Mouse (Mus musculus): ENCODE results near the gene Dtd2.
A peak's percentile ranks its signal among the peaks of the same experiment; 100 is the strongest.

The Dtd2 gene

DNA sequence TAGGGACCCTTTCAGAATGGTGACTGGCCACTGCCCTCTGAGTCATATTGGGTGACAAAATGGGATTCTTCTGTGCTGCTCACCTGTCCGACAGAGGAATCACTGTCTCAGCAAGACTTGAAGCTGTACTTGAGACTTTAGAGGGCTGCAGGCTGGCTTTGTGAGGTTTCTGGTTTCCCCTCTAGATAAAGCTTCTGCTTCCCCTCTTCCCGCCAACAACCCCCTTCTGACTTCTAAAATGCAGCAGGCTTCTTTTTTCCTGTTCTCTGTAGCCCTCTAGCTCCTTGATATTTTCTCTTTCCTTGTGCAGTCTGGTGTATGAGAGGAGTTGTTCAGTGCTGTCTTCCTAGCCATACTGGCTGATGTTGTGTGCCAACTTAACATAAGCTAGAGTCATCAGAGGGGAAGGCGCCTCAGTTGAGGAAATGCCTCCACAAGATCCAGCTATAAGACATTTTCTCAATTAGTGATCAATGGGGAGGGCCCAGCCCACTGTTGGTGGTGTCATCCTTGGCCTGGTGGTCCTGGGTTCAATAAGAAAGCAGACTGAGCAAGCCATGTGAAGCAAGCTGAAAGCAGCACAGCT lies 21.0 kb downstream of the Dtd2 start:
- no peak for DNase-seq

DNA sequence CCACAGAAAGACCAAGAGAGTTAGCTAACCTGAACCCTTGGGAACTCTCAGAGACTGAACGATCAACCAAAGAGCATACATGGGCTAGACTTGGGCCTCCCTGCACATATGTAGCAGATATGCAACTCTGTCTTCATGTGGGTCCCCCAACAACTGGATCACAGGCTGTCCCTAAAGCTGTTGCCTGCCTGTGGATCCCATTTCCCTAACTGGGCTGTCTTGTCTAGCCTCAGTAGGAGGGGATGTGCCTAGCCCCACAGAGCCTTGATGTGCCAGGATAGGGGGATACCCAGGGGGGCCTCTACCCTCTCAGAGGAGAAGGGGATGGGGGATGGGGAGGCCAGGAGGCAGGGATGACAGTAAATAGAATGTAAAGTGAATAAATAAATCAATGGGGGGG lies 22.7 kb downstream of the Dtd2 start:
- no peak for DNase-seq

DNA sequence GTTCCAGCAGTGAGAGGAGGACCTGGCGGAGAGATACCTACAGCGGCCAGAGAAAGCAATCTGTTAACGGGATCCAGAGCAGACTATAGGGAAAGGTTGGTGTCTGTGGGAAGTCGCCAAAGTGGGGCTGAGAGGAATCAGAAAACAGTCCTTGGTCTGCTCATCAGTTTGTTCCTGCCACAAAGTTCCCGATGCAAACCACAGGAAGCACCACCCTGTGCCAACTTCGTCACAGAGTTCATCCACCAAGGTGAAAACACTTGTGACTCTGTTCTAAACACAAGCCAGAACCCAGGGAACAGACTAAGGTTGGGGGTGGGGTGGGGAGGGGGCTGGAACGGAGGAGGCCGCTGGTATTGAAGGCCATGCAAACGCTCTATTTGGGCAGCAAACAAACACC lies 29.8 kb downstream of the Dtd2 start:
- DNase-seq = peak in 1 of 2 experiments; percentile 13

DNA sequence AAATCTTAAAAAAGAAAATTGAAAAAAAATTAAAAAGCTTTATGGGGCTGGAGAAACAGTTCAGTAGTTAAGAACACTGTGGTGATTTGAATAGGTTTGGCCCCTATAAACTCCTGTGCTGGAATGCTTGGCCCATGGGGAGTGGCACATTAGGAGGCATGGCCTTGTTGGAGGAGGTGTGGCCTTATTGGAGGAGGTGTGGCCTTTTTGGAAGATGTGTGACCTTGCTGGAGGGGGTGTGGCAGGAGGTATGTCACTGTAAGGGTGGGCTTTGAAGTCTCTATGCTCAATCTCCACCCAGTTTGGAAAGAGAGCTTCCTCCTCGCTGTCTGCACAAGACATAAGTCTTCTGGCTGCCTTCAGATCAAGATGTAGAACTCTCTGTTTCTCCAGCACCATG lies 31.9 kb downstream of the Dtd2 start:
- no peak for DNase-seq

DNA sequence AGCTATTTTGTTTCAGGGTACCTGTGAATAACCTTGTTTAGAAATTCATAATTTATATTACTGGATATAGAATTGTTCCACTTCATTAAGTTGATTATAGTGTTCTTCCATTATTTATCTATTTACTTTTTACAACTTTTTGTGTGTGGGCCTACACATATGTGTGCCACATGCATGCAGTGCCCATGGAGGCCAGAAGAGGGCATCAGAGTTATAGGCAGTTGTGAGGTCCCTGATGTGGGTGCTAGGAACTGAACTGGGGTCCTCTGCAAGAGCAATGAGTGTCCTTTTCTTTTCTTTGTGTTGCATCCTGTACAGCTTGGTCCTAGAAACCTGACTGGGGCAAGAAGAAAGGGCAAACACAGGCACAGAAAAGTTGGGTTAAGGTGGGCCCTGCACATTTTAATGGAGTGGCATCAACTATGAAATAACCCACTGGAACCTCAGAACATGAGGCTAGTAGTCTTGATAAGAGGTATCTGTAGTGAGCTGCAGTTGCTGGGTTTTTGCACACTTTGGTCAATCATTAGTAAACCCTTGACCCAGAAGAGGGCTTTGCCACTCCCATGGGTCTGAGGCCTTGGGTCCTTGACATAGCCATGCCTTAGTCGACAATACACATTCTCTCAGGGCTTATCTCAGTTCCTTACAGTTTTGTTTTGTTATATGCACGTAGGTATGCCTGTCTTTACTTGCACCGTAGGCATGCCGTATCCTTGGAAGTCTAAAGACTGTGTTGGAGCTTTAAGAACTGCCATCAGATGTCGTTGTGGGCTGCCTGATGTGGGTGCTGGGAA lies 33.8 kb downstream of the Dtd2 start:
- no peak for DNase-seq

DNA sequence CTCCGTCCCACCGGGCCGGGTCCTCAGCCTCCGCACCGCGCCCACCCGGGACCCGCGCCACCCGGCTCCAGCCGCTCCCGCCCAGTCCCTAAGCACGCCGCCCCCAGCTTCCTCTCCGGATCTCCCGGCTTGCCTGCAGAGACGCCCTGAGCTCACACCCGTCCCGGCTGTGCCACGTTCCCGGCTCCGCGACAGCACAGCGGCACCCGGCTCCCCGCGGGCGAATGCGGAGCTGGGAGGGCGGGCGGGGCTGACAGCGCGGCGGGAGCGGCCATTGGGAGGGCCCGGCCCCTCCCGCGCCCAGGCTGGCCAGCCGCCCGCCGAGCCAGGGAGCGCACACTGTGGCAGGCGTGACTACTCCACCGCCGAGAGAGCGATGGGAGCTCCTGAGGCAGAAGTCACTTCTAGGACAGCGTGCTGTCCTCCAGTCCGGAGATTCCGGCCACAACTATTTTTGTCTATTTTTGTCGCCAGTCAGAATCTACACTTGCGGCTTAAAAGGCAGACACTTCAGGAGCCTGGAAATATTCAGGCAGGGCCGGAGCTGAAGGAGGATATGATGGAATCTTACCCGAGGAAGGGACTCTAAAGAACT lies 35.1 kb downstream of the Dtd2 start, which contains the start of gene Heatr5a:
Gene Heatr5a, minus strand, starts transcription at position 252 of the 595 bp plus-strand sequence.
- peak; percentile 89 to 91 for DNase-seq

DNA sequence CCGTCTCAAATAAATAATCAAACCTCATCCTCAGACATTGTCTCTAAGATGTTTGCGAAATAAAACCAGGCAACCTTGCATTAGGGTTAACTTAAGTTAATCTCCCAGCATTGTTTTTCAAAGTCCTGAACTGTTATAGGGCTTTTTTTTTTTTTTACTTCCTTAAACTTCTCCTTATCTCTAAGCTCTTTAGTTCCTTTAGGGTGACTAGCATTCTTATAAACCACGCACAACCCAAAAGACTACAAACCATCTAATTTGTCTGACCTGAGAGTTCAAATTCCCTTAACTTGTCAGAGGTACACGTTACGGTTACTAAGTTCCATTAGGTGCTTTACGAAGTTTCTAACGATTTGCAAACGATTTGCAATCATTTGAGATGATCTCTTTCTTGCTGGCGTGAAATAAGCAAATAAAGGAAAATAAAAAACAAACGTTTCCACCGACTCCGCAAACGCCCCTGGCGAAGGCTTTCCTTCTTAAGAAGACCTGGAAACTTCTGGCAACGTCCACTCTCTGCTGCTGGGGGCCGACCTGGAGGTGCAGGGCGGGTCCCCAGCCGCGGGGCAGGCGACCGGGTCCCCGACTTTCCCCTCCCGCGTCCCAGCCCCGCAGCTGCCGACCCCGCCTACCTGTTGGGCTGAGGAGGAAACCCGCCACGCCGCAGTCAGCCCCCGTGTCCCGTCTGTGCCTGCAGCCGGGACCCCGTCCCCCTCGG lies 35.8 kb downstream of the Dtd2 start:
- no peak for DNase-seq

DNA sequence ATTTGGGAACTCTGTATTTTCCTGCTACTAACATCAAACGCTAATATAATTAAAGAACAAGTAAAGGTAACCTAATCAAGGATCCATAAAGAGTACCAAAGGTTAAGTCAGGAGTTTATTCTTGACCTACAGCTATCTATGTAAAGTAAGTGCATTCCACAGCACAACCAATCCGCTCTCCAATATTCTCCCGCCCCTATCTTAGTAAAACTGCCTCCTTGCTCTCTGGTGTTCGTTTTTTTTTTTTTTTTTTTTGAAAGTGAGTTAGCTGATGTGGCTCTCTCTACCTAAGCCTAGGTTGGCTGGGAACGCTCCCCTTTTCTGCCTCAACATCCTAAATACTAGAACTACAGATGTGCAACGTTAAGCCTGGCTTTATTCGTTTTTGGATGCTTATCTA lies 36.4 kb downstream of the Dtd2 start:
- DNase-seq = no peak

DNA sequence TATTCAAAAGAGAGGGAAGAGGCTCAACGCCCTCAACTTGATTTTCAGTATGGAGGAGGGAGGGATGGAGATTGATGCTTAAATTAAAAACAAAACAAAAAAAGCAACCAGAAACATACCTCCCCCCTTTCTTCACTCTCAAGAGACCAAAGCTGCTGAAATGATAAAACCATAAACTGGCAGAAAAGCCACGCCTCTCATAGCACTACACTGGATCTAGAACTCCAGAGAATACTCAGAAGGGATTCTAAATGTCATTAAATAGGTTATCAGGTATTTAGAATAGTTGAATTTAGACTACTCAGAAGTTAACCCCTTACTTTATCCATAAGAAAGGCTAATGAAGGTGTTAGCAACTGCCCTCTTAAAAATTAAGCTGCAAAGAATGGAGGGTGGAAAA lies 37.2 kb downstream of the Dtd2 start:
- DNase-seq = no peak

DNA sequence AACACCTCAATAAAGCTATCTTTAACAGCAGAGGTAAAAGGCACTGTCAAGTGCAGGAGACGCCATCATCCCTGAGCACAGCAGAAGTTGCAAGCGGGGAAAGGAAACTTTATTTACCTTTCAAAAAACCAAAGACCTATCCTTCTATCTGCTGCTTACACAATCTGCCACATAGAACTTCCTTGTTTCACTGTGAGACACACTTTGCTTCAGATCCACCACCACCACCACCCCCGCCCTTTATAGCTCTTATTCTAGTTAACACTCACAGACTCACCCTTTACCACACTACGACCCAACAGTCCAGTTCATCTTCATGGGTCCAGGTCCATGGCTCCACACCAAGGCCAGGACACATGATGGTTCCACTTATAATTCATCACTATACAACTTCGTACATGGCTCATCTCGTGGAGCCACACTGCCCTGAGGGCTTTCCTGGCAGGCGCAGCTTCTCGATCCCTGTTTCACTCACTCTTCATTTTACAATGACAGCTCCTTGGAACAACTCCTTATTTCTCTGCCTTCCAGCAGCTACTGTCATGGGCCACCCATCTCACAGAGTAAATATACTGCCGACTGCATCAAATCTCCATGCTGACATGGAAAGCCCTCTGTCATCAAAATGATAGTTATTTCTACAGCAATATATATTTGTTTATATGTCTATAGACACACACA lies 38.2 kb downstream of the Dtd2 start:
- no peak for DNase-seq

DNA sequence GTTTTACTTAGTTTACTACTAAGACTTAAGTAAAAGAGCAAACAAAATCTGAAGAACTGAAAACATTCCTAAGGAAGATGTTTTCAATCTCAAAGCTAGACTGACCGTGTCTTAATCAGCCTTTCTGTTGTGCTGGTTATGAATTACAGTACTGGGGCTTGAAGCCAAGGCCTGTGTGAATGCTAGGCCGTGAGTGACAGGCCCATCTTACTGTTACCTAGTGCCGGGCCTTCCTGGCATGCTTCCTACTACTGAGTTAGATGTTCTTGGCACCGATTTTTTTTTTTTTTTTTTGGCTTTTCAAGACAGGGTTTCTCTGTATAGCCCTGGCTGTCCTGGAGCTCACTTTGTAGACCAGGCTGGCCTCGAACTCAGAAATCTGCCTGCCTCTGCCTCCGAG lies 48.7 kb downstream of the Dtd2 start:
- DNase-seq = no peak

DNA sequence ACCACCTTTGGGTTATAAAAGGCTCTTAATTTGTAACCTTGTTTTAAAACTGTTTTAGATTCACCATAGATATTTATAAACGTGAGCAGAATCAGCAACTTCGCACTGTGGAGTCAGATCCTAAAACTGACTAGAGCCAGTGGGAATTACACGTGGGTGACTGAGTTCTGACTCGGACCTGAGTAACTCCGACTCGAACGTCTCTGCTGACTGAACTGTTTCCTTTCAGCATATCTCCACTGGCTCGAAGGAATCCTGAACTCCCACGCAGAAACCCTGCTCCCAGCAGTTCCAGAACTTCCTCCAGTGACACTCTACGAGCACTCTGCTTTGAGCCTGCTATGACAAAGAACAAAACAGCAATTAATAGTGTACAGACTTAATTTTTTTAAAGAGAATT lies 54.0 kb downstream of the Dtd2 start:
- DNase-seq = no peak

DNA sequence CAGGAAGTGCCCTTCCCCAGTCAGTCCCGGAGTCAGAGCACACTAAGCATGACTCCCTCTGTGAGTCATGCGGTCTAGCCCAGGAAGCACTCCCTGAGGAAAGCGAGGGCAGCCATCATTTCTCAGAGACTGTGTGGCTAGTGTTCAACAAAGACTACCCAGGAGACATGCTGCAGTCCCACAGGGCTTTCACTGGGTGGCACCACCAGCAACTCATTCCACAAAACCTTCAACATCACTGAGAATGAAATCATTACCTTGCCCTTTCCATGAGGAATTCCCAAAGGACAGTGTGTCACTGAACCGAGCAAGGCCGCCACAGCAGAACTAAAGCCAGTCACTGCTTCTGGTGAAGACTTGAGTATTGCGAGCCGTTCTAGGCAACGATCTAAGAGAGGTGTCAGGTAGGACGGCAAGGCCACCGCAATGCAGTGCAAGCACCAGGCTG lies 58.8 kb downstream of the Dtd2 start:
- DNase-seq = no peak

DNA sequence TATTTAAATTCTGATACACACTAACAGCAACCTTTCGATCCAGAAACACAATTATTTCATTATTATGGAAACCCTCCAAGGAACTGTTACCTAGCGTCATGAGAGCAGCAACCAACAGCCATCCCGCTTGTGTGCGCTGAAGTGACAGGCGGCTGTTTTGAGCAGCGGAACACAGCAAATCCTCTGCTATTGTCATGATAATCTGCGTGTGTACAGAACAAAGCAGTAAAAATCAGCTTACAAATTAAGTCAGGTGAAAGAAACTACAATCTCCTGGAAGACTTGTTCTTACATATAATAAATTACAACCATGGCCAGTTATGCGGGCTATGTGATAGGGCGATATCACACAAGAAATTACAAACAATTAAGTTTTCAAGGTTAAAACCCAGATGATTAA lies 61.0 kb downstream of the Dtd2 start:
- no peak for DNase-seq

DNA sequence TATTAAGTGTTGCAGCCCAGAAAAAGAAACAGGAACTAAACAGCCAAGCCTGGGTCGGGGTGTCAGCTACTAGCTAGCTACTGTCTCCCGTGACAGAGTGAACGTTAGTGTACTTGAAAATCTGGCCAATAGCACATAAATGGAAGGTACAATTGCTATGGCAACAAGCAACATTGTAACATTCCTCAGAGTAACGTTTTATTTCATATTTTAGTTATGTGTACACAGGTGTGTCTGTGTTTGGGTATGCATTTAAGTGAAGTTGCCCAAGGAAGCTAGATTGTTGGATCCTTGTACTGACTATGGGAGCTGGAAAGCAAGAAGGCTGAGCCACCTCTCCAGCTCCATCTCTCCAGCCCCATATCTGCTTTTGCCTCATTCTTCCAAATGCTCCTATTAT lies 66.5 kb downstream of the Dtd2 start:
- no peak for DNase-seq

Data from lung, adult 18-20 months (tissue).